Mouse (Mus musculus) bone marrow macrophage, adult 2 months (primary cell): ENCODE data around the gene Mki67.

ENCODE experiments used
- CTCF ChIP-seq: IDR thresholded peaks from 2 replicates; pipeline ENCODE4 v1.5.1; 2012; ENCODE audit warnings: low read depth, mild to moderate bottlenecking, low read length, moderate library complexity
- POLR2A ChIP-seq: IDR thresholded peaks from 2 replicates; pipeline ENCODE4 v1.6.1; 2012; ENCODE audit warnings: mild to moderate bottlenecking, low read depth, low read length, borderline replicate concordance

DNA sequence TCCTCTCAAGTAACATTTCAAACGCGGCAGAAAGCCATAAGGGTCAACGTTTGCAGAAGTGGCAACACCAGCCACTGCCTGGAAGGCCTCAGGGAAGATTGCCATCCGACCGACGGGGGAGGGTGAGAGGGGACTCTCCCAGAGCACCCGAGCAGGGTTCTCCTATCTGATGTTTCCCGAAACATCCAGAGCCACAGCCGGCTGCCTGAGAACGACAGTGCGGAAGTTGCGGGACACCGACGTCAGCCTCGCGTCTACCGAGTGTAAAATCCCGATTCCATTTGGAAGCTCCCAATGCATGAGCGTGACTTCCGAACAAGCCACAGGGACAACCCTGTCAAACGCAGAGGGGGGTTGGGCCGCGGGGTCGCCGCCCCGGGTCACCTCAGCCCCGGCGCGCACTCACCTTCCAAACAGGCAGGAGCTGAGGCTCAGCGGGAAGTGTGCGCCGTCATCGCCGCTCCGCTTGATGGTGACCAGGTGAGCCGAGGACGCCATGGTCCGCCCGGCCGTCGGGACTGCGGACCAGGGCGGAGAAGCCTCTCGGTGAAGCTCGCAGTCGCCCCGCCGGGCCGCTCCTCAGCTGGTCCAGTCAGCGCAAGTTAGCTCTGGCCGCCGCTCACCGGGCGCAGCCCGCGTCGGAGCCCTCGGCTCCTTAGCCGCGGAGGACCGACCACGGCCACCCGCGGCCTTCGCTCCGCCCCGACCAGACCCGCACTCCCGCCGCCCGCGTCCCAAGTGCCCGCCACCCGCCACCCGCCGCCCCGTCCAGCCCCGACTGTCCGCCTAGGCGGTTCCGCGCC is at the start of gene Mki67:
- no peak for TF ChIP-seq POLR2A
- no peak for TF ChIP-seq CTCF
